Mouse (Mus musculus): ENCODE measurements at regions not wholly inside any gene's neighbourhood (a gene's known extent, or its start where the extent isn't known, plus 50 kb on each side); places are given as distances from the start of the nearest gene placed in this dataset.

DNA sequence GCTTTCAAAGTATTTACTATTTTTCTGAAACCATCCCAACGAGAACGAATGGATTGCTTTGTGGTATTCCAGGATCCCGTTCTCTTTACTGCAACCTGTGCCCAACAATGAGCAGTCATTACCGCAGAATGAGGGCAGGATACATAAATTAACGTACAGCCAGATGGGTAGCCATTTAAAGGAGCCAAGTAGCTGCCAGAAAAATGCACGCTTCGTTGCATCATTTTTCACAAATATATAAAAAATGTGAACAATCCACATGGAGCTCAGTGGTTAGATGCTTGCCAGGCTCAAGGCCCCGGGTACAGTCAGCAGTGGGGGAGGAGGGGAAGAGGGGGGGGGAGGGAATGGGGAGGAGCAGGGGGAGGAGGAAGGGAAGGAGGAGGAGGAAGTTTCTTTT, 217.1 kb upstream of the Tgfbr2 start:
- TF ChIP-seq CTCF (IDR thresholded peaks at IDR 0.05; ENCODE audit: control insufficient read depth, insufficient read depth, low read length) (no peak), POLR2A (IDR thresholded peaks at IDR 0.05; ENCODE audit: borderline replicate concordance, control insufficient read depth, low read depth, low read length) (no peak)
